Mouse (Mus musculus): ENCODE data around the gene Chst15. TPM values are rescaled to one million over a fixed set of nuclear protein-coding genes. Genes with fewer than 3 reads are reported as not detected.

Gene Chst15
- polyA plus RNA-seq, 1 experiment from 2014 or later, result 22.5 TPM

DNA sequence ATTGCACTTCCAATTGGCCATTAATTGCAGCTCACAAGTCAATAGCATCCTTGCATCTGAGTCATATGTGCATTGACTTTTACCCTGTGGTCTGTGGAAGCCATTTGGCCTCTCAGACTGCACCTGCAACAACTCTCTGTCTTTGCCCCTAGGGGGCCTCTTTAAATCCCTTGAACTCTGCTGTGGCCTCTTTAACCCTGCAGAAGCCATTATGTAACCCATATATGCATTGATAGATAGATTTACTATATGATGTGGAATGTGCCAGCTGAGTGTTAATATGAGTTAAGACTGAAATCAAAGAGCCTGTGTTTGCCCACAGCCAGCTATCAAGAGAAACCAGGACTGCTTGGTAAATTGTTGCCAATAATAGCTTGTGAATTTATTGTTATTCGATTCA lies 118.2 kb downstream of the Chst15 start:
- Histone ChIP-seq H3K9ac (no peak overlapping the region), H3K36me3 (no peaks in the 10 kb centered on the region), H3K9me3 (no peaks in the 10 kb centered on the region), H3K4me1 (replicated peaks) (peaks cover 10% of the 10 kb centered on the region; the same call in 1 of the 2 replicates), H3K4me3 (no peak overlapping the region), H3K4me2 (no peak overlapping the region), H3K27me3 (0 out of 2 replicates have a peak, but pooled peaks cover 4% of the 10 kb centered on the region), H3K27ac (replicated peaks) (no peak overlapping the region)
- ATAC-seq (ENCODE audit: low read depth), result no peak
- 77% methylated on average over 1 of the region's 1 CpGs for WGBS

DNA sequence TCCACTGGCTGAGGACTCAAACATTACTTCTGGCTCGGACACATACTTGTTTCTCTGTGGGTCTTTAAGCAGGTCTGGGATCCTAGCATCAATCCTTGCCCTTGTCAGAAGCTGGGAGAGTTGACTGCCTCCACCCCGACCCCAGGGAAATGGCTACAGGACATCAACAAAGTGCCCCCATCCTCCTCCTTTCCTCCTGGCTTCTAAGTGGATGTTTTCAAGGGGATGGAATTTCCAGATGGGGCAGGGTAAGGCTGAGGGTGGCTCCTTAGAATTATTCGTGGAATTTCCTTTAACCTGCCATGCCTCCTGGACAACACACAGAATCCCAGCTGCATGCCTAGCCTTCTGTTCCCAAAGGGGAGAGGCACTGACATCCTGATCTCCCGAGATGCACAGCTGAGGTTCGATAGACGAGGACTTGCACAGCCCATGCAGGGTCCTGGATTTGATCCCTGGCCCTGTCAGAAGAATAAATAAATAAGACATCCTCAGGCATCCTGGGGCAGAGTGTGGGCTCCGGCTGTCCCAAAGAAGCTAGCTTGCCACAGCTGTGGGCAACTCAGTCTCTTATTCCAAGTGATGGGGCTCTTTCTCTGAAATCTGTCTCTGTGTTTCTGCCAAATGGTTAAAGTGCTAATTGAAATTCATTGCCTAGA lies 119.1 kb downstream of the Chst15 start:
- H3K9ac ChIP-seq, result no peak overlapping the region
- no peaks in the 10 kb centered on the region for H3K9me3 ChIP-seq
- H3K4me1 ChIP-seq (replicated peaks), result peaks cover 10% of the 10 kb centered on the region; the same call in 1 of the 2 replicates
- H3K4me2 ChIP-seq, result no peak overlapping the region
- ATAC-seq (ENCODE audit: low read depth), result no peak
- no peak overlapping the region for H3K27ac ChIP-seq (replicated peaks)
- no peaks in the 10 kb centered on the region for H3K36me3 ChIP-seq
- H3K4me3 ChIP-seq, result no peak overlapping the region
- 0 out of 2 replicates have a peak, but pooled peaks cover 4% of the 10 kb centered on the region for H3K27me3 ChIP-seq
- WGBS, result 51% methylated on average over 7 of the region's 7 CpGs

DNA sequence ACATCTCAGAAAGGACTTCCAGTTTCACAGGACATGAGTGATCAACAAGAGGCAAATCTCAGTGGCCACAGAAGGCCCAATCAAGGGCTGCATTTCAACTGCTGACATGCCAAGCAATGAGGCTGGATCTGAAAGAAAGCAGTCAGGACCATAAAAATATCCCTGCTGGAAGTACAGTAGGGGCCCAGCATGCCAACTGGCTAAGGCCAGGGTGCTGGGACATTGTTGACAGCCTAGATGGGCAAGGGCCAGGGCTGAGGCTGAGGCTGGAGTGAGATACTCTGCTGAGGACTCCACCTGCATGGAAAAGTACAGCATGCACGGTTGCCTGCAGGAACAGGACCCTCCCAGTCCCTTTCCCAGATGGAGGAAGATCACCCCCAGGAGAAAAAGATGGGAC lies 120.4 kb downstream of the Chst15 start:
- Histone ChIP-seq H3K9ac (no peak overlapping the region), H3K4me1 (replicated peaks) (peaks cover 10% of the 10 kb centered on the region; the same call in 1 of the 2 replicates), H3K4me3 (no peak overlapping the region), H3K36me3 (no peaks in the 10 kb centered on the region), H3K9me3 (no peaks in the 10 kb centered on the region), H3K27me3 (0 out of 2 replicates have a peak, but pooled peaks cover 4% of the 10 kb centered on the region), H3K27ac (replicated peaks) (no peak overlapping the region), H3K4me2 (no peak overlapping the region)
- ATAC-seq (ENCODE audit: low read depth), result no peak
- 93% methylated on average over 1 of the region's 1 CpGs for WGBS

DNA sequence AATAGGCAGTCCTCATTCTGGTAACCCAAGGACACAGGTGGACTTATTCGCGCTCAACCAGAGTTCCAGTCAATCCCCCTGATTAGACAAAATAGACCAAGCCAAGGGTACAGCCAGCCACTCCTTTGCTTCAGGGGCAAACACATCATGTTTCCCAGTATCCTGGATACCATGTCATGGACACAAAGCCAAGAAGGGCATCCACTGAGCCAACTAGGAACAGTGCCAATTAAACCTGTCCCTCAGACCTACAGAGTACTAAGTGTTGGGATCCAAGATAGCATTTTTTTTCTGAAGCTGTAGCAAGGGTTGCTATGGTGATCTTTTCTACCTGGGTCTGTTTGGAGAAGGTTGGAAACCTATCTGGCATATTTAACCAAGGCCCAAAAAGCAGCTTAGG lies 123.4 kb downstream of the Chst15 start:
- H3K9me3 ChIP-seq, result peaks cover 3% of the 10 kb centered on the region; the same call in 1 of the 2 replicates
- 98% methylated on average over 2 of the region's 2 CpGs for WGBS

DNA sequence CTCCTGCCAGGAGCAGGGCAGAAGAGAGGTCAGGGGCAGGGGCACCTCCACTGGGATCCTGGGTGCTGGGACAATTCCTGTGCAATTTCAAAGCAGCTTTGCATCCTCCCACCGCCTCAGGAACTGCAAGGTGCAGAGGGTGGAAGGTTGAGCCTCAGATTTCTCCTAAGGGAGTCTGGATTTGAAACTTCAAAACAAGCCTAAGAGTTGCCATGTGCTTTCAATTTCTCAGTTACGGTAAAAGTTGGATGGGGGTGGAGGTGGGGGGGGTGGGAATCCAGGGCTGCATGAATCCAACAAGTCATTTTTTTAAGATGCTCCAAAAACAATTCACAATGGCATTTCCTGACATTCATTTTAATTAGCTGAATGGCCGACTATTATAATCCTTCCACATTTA lies 129.6 kb downstream of the Chst15 start:
- no peak overlapping the region for H3K4me2 ChIP-seq
- no peak overlapping the region for H3K4me3 ChIP-seq
- H3K27ac ChIP-seq (replicated peaks), result no peak overlapping the region
- H3K27me3 ChIP-seq, result peaks cover 9% of the 10 kb centered on the region
- 73% methylated on average over 3 of the region's 3 CpGs for WGBS
- no peak for ATAC-seq (ENCODE audit: low read depth)
- no peaks in the 10 kb centered on the region for H3K36me3 ChIP-seq
- peaks cover 3% of the 10 kb centered on the region; the same call in 1 of the 2 replicates for H3K9me3 ChIP-seq
- peaks cover 18% of the 10 kb centered on the region for H3K4me1 ChIP-seq (replicated peaks)
- H3K9ac ChIP-seq, result no peak overlapping the region

More for the DNA sequence above, 123.4 kb downstream of the Chst15 start:
- Histone ChIP-seq H3K4me3 (no peak overlapping the region), H3K27ac (replicated peaks) (no peak overlapping the region), H3K27me3 (peaks cover 4% of the 10 kb centered on the region), H3K4me2 (no peak overlapping the region), H3K9ac (no peak overlapping the region), H3K36me3 (no peaks in the 10 kb centered on the region), H3K4me1 (replicated peaks) (peaks cover 7% of the 10 kb centered on the region; the same call in 1 of the 2 replicates)
- no peak for ATAC-seq (ENCODE audit: low read depth)

Other genes starting within 250 kb of the Chst15 start
- gene Cpxm2, start 162.5 kb downstream of the Chst15 start, polyA plus RNA-seq (2015; fragmentation: Nextera tagmentation; extraction: Ambion mirVana), result 1.1 TPM in 2 replicates

Measured in neural tube, embryonic 13.5 days (tissue).